8 mouse cellular contexts compared by ENCODE assay signal in the genomic region with DNA sequence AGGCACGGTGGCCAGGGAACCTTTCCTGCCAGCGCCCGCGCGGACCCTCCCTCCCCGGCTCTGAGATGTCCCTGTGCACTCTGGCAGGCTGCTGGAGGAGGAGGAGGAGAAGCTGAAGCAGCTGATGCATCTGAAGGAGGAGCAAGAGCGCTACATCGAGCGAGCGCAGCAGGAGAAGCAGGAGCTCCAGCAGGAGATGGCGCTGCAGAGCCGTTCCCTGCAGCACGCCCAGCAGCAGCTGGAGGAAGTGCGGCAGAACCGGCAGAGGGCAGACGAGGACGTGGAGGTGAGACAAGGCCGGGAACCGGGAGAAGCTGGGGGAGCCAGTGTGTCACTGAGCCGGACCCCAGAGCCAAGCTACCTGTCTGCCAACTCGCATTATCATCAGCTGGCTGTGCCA. TPM values are rescaled to one million over a fixed set of nuclear protein-coding genes. Genes with fewer than 3 reads are reported as not detected.
DNase-seq lines count a peak whose midpoint lies in the region; ATAC-seq and TF ChIP-seq lines count a peak whose summit lies in the region.

No protein-coding gene starts in this region.

- no peaks in the 10 kb centered on the region for H3K36me3 ChIP-seq in heart, embryonic 11.5 days (ENCODE audit: control insufficient read depth, insufficient read depth, low read length)
- no peaks in the 10 kb centered on the region for H3K36me3 ChIP-seq in kidney, embryonic 15.5 days
- peaks cover 14% of the 10 kb centered on the region for H3K36me3 ChIP-seq in limb, embryonic 15.5 days

- peak overlapping the region; percentile 43; the same call in 1 of the 2 replicates for H3K9ac ChIP-seq in heart, embryonic 11.5 days (ENCODE audit: low read depth, low read length)
- peak overlapping the region; percentile 43; the same call in 1 of the 2 replicates for H3K9ac ChIP-seq in kidney, embryonic 15.5 days
- no peak overlapping the region for H3K9ac ChIP-seq in limb, embryonic 15.5 days

- DNase-seq in 3134 (ENCODE audit: extremely low read depth, insufficient read length, low spot score) = peak; percentile 90
- peak; percentile 70 to 80 for DNase-seq in adrenal gland, postnatal 4 days (ENCODE audit: low spot score in 2 of 2)
- DNase-seq in spleen, postnatal 36 days (ENCODE audit: low spot score in 2 of 2) = peak; percentile 82 to 85

- H3K4me2 ChIP-seq in heart, embryonic 11.5 days = peak overlapping the region; percentile 81
- H3K4me2 ChIP-seq in kidney, embryonic 15.5 days = peak overlapping the region; percentile 79
- peak overlapping the region; percentile 47 for H3K4me2 ChIP-seq in limb, embryonic 15.5 days

- no peaks in the 10 kb centered on the region for H3K27me3 ChIP-seq in heart, embryonic 11.5 days (ENCODE audit: control insufficient read depth, insufficient read depth, low read length)
- H3K27me3 ChIP-seq in kidney, embryonic 15.5 days = no peaks in the 10 kb centered on the region
- H3K27me3 ChIP-seq in limb, embryonic 15.5 days = no peaks in the 10 kb centered on the region

- peaks cover 4% of the 10 kb centered on the region; the same call in 1 of the 2 replicates for H3K4me1 ChIP-seq in embryonic fibroblast, embryonic 13.5 days (ENCODE audit: control insufficient read depth, insufficient read depth, low read length)
- H3K4me1 ChIP-seq in heart, embryonic 11.5 days (ENCODE audit: control insufficient read depth, insufficient read depth, low read length) = peaks cover 15% of the 10 kb centered on the region
- peaks cover 26% of the 10 kb centered on the region for H3K4me1 ChIP-seq in kidney, embryonic 15.5 days
- peaks cover 27% of the 10 kb centered on the region for H3K4me1 ChIP-seq in limb, embryonic 15.5 days

- no peak for TF ChIP-seq POLR2A in embryonic fibroblast, embryonic 13.5 days (IDR thresholded peaks at IDR 0.05; ENCODE audit: low read depth, low read length)

- under 1% methylated on average over 21 of the region's 21 CpGs for WGBS in heart, embryonic 11.5 days (ENCODE audit: insufficient replicate concordance)
- 2% methylated on average over 21 of the region's 21 CpGs for WGBS in kidney, embryonic 15.5 days
- WGBS in limb, embryonic 15.5 days = under 1% methylated on average over 21 of the region's 21 CpGs

- no peaks in the 10 kb centered on the region for H3K9me3 ChIP-seq in heart, embryonic 11.5 days (replicated peaks; ENCODE audit: control insufficient read depth, low read length)
- H3K9me3 ChIP-seq in kidney, embryonic 15.5 days (replicated peaks) = no peaks in the 10 kb centered on the region
- no peaks in the 10 kb centered on the region for H3K9me3 ChIP-seq in limb, embryonic 15.5 days

- H3K27ac ChIP-seq in embryonic fibroblast, embryonic 13.5 days (ENCODE audit: insufficient read depth, low read length) = no peak overlapping the region
- H3K27ac ChIP-seq in heart, embryonic 11.5 days (ENCODE audit: low read depth, low read length) = no peak overlapping the region
- H3K27ac ChIP-seq in kidney, embryonic 15.5 days = peak overlapping the region; percentile 32; the same call in 1 of the 2 replicates
- 0 out of 2 replicates have a peak overlapping the region, but pooled peaks have one; percentile 38 for H3K27ac ChIP-seq in limb, embryonic 15.5 days

- H3K4me3 ChIP-seq in embryonic fibroblast, embryonic 13.5 days (ENCODE audit: insufficient read depth, low read length) = no peak overlapping the region
- peak overlapping the region; percentile 32 for H3K4me3 ChIP-seq in heart, embryonic 11.5 days (ENCODE audit: low read depth, low read length)
- H3K4me3 ChIP-seq in kidney, embryonic 15.5 days (replicated peaks) = peak overlapping the region; percentile 40
- H3K4me3 ChIP-seq in limb, embryonic 15.5 days = peak overlapping the region; percentile 23

- TF ChIP-seq CTCF in embryonic fibroblast, embryonic 13.5 days (IDR thresholded peaks at IDR 0.05; ENCODE audit: borderline replicate concordance, insufficient read depth, low read length) = peak; percentile 100

- ATAC-seq in heart, embryonic 11.5 days (replicated peaks; ENCODE audit: insufficient number of reproducible peaks, low FRiP score, low TSS enrichment) = no peak
- peak; percentile 41 for ATAC-seq in kidney, embryonic 15.5 days (replicated peaks; ENCODE audit: low FRiP score)
- no peak for ATAC-seq in limb, embryonic 15.5 days (ENCODE audit: insufficient number of reproducible peaks, low FRiP score, low TSS enrichment, low read depth)
- ATAC-seq in monocyte, adult 5-6 weeks (replicated peaks; ENCODE audit: insufficient number of reproducible peaks, low FRiP score, low TSS enrichment, poor library complexity, severe bottlenecking) = peak; percentile 69

RNA-seq across cellular contexts. Expression of a gene that starts 6.5 kb away (rescaled TPM):
- 10 to 100 TPM; 27.1 to 33.6 TPM for total RNA-seq in adrenal gland, postnatal 4 days (2021)
- 31.6 and 36.1 TPM in 2 replicates for polyA plus RNA-seq in embryonic fibroblast, embryonic 13.5 days (2011; ENCODE audit: insufficient read length, low read depth, missing spikeins)
- 1.8 and 2.0 TPM in 2 replicates for polyA plus RNA-seq in heart, embryonic 11.5 days (2014; fragmentation: Nextera tagmentation; extraction: Ambion mirVana)
- polyA plus RNA-seq in kidney, embryonic 15.5 days (2015; fragmentation: Nextera tagmentation; extraction: Ambion mirVana) = 2.3 and 2.7 TPM in 2 replicates
- polyA plus RNA-seq in limb, embryonic 15.5 days (2015; fragmentation: Nextera tagmentation; extraction: Ambion mirVana) = 3.4 and 3.6 TPM in 2 replicates
- total RNA-seq in monocyte, adult 5-6 weeks (2017) = 4.7 to 13.9 TPM (median 9.0 TPM) in 3 replicates

RNA-seq across cellular contexts. Expression of a gene that starts 18.4 kb away (rescaled TPM):
- 1 to 10 TPM; 4.3 to 6.7 TPM for total RNA-seq in adrenal gland, postnatal 4 days (2021)
- 26.2 and 26.5 TPM in 2 replicates for polyA plus RNA-seq in embryonic fibroblast, embryonic 13.5 days (2011; ENCODE audit: insufficient read length, low read depth, missing spikeins)
- 2.6 and 2.8 TPM in 2 replicates for polyA plus RNA-seq in heart, embryonic 11.5 days (2014; fragmentation: Nextera tagmentation; extraction: Ambion mirVana)
- 6.7 and 7.5 TPM in 2 replicates for polyA plus RNA-seq in kidney, embryonic 15.5 days (2015; fragmentation: Nextera tagmentation; extraction: Ambion mirVana)
- 19.2 and 20.5 TPM in 2 replicates for polyA plus RNA-seq in limb, embryonic 15.5 days (2015; fragmentation: Nextera tagmentation; extraction: Ambion mirVana)
- 96.3 to 128 TPM (median 103 TPM) in 3 replicates for total RNA-seq in monocyte, adult 5-6 weeks (2017)

RNA-seq across cellular contexts. Expression of a gene that starts 49.1 kb away (rescaled TPM):
- 10 to 100 TPM; 54.7 to 56.9 TPM for total RNA-seq in adrenal gland, postnatal 4 days (2021)
- polyA plus RNA-seq in embryonic fibroblast, embryonic 13.5 days (2011; ENCODE audit: insufficient read length, low read depth, missing spikeins) = 12.8 and 15.8 TPM in 2 replicates
- polyA plus RNA-seq in heart, embryonic 11.5 days (2014; fragmentation: Nextera tagmentation; extraction: Ambion mirVana) = 19.5 and 21.0 TPM in 2 replicates
- polyA plus RNA-seq in kidney, embryonic 15.5 days (2015; fragmentation: Nextera tagmentation; extraction: Ambion mirVana) = 36.3 and 40.1 TPM in 2 replicates
- polyA plus RNA-seq in limb, embryonic 15.5 days (2015; fragmentation: Nextera tagmentation; extraction: Ambion mirVana) = 30.9 and 33.6 TPM in 2 replicates
- total RNA-seq in monocyte, adult 5-6 weeks (2017) = 1.3 to 6.9 TPM (median 5.1 TPM) in 3 replicates

Comparison
In these comparisons a context has a peak if more than half of its experiments do, and no peak if none do; other contexts are left out.
1. H3K27ac ChIP-seq: peak in kidney, embryonic 15.5 days (single experiment) and limb, embryonic 15.5 days (single experiment); none in embryonic fibroblast, embryonic 13.5 days (single experiment) and heart, embryonic 11.5 days (single experiment).
2. ATAC-seq: peak in kidney, embryonic 15.5 days (single experiment) and monocyte, adult 5-6 weeks (single experiment); none in heart, embryonic 11.5 days (single experiment) and limb, embryonic 15.5 days (single experiment).
3. Peak in every context shown above with its lines, with median percentiles within 50 percentile points of each other: DNase-seq and H3K4me2 ChIP-seq.